Mouse (Mus musculus): ENCODE results near the gene Nfkb1. TPM values are rescaled to one million over a fixed set of nuclear protein-coding genes. Genes with fewer than 3 reads are reported as not detected.
A peak's percentile ranks its signal among the peaks of the same experiment; 100 is the strongest.

Gene Nfkb1
- polyA plus RNA-seq, 1 experiment from 2014 or later: 15.2 TPM

GRCm38 (mm10) chr3:135676364-135676763 is 15.0 kb downstream of the Nfkb1 start:
- 76% methylated on average over 2 of the region's 2 CpGs for WGBS
- H3K27ac ChIP-seq (ENCODE audit: low read depth, low read length): no peak overlapping the region

GRCm38 (mm10) chr3:135675480-135675879 is 15.9 kb downstream of the Nfkb1 start:
- WGBS: 37% methylated on average over 5 of the region's 5 CpGs
- H3K27ac ChIP-seq (ENCODE audit: low read depth, low read length): peak overlapping the region; percentile 81; the same call in 1 of the 2 replicates

More at GRCm38 (mm10) chr3:135676364-135676763, 15.0 kb downstream of the Nfkb1 start:
- Histone ChIP-seq H3K4me3 (ENCODE audit: low read depth, low read length) (no peak overlapping the region), H3K27me3 (replicated peaks; ENCODE audit: control insufficient read depth, insufficient read depth, low read length) (no peaks in the 10 kb centered on the region), H3K9ac (ENCODE audit: low read depth, low read length) (no peak overlapping the region), H3K9me3 (ENCODE audit: control insufficient read depth) (no peaks in the 10 kb centered on the region), H3K4me1 (replicated peaks; ENCODE audit: control insufficient read depth, insufficient read depth, low read length) (peaks cover 19% of the 10 kb centered on the region), H3K36me3 (ENCODE audit: control insufficient read depth, insufficient read depth) (no peaks in the 10 kb centered on the region), H3K4me2 (replicated peaks; ENCODE audit: low read depth) (no peak overlapping the region)
- no peak for ATAC-seq
- no peak for TF ChIP-seq CTCF (IDR thresholded peaks at IDR 0.05; ENCODE audit: low read depth)

DNA sequence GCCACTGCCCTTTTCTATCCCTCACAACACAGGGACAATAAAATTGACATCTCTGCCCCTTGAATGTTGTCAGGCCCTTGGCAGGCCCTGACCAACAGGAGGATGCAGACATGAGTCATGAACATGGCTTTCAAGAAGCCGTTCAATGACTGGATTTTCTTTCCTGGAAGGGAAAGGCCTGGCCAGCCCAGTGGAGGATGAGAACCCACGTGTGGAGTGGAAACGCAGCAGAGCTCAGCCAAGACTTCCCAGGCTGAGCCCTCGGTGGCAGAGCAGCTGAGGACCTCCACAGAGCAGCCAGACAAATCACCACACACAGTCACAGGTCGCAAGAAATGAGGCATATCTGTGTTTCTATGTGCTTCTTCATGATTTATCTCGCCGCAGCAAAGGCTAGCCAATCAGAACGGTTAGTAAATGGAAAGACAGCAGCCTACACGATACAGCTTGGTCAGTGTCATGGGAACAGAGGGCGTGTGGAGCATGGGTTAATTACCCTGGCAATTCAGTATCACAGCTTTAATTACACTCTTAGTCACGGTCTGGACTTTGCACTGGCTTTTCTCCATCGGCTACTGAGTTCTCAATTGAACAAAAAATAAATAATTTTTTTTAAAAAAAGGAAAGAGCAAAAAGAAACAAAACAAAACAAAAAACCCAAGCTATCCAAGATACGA is 16.5 kb downstream of the Nfkb1 start:
- peak overlapping the region; percentile 10; the same call in 1 of the 2 replicates for H3K4me3 ChIP-seq (ENCODE audit: low read depth, low read length)
- H3K9me3 ChIP-seq (ENCODE audit: control insufficient read depth): no peaks in the 10 kb centered on the region
- H3K36me3 ChIP-seq (ENCODE audit: control insufficient read depth, insufficient read depth): no peaks in the 10 kb centered on the region
- 28% methylated on average over 13 of the region's 13 CpGs for WGBS
- no peak overlapping the region for H3K9ac ChIP-seq (ENCODE audit: low read depth, low read length)
- ATAC-seq: peak; percentile 96
- H3K27me3 ChIP-seq (replicated peaks; ENCODE audit: control insufficient read depth, insufficient read depth, low read length): no peaks in the 10 kb centered on the region
- no peak for TF ChIP-seq CTCF (IDR thresholded peaks at IDR 0.05; ENCODE audit: low read depth)
- H3K27ac ChIP-seq (ENCODE audit: low read depth, low read length): peak overlapping the region; percentile 81
- H3K4me1 ChIP-seq (replicated peaks; ENCODE audit: control insufficient read depth, insufficient read depth, low read length): peaks cover 19% of the 10 kb centered on the region
- peak overlapping the region; percentile 54 for H3K4me2 ChIP-seq (replicated peaks; ENCODE audit: low read depth)

More at GRCm38 (mm10) chr3:135675480-135675879, 15.9 kb downstream of the Nfkb1 start:
- ATAC-seq: peak; percentile 88
- Histone ChIP-seq H3K9ac (ENCODE audit: low read depth, low read length) (no peak overlapping the region), H3K4me3 (ENCODE audit: low read depth, low read length) (no peak overlapping the region), H3K9me3 (ENCODE audit: control insufficient read depth) (no peaks in the 10 kb centered on the region), H3K4me2 (replicated peaks; ENCODE audit: low read depth) (peak overlapping the region; percentile 54), H3K4me1 (replicated peaks; ENCODE audit: control insufficient read depth, insufficient read depth, low read length) (peaks cover 19% of the 10 kb centered on the region), H3K27me3 (replicated peaks; ENCODE audit: control insufficient read depth, insufficient read depth, low read length) (no peaks in the 10 kb centered on the region), H3K36me3 (ENCODE audit: control insufficient read depth, insufficient read depth) (no peaks in the 10 kb centered on the region)
- no peak for TF ChIP-seq CTCF (IDR thresholded peaks at IDR 0.05; ENCODE audit: low read depth)

- H3K4me1 ChIP-seq (replicated peaks; ENCODE audit: control insufficient read depth, insufficient read depth, low read length): peaks cover 19% of the 10 kb centered on the region
- no peak for ATAC-seq
- 28% methylated on average over 7 of the region's 7 CpGs for WGBS
Measured at GRCm38 (mm10) chr3:135673695-135674094, 17.7 kb downstream of the Nfkb1 start.

DNA sequence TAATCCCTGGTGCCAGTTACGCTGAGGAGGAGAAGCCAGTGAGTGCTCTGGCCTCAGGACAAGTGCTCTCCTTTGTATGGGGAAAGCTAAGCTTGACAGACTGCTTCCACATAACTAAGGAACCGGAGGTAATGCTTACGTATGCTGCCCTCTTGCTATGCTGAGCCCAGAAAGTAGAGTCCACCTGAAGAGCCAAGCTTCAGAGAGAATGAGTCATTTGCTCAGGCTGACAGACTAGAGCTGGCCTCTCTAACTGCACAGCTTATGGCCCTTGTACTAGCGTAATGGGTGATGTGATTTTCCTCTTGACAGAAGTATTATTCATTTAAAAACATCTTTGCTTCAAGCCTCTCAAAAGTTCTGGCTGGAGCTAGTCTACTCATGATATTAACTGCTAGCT is 18.3 kb downstream of the Nfkb1 start:
- Histone ChIP-seq H3K9me3 (ENCODE audit: control insufficient read depth) (no peaks in the 10 kb centered on the region), H3K4me2 (replicated peaks; ENCODE audit: low read depth) (no peak overlapping the region), H3K27ac (ENCODE audit: low read depth, low read length) (peak overlapping the region; percentile 81), H3K36me3 (ENCODE audit: control insufficient read depth, insufficient read depth) (no peaks in the 10 kb centered on the region), H3K4me1 (replicated peaks; ENCODE audit: control insufficient read depth, insufficient read depth, low read length) (peaks cover 19% of the 10 kb centered on the region), H3K4me3 (ENCODE audit: low read depth, low read length) (no peak overlapping the region), H3K9ac (ENCODE audit: low read depth, low read length) (no peak overlapping the region), H3K27me3 (replicated peaks; ENCODE audit: control insufficient read depth, insufficient read depth, low read length) (no peaks in the 10 kb centered on the region)
- WGBS: 65% methylated on average over 4 of the region's 4 CpGs
- TF ChIP-seq CTCF (IDR thresholded peaks at IDR 0.05; ENCODE audit: low read depth): no peak
- peak; percentile 28 for ATAC-seq

More at GRCm38 (mm10) chr3:135673695-135674094, 17.7 kb downstream of the Nfkb1 start:
- Histone ChIP-seq H3K27me3 (replicated peaks; ENCODE audit: control insufficient read depth, insufficient read depth, low read length) (no peaks in the 10 kb centered on the region), H3K27ac (ENCODE audit: low read depth, low read length) (peak overlapping the region; percentile 47), H3K9me3 (ENCODE audit: control insufficient read depth) (no peaks in the 10 kb centered on the region), H3K36me3 (ENCODE audit: control insufficient read depth, insufficient read depth) (no peaks in the 10 kb centered on the region), H3K9ac (ENCODE audit: low read depth, low read length) (no peak overlapping the region), H3K4me3 (ENCODE audit: low read depth, low read length) (no peak overlapping the region), H3K4me2 (replicated peaks; ENCODE audit: low read depth) (no peak overlapping the region)
- TF ChIP-seq CTCF (IDR thresholded peaks at IDR 0.05; ENCODE audit: low read depth): no peak

DNA sequence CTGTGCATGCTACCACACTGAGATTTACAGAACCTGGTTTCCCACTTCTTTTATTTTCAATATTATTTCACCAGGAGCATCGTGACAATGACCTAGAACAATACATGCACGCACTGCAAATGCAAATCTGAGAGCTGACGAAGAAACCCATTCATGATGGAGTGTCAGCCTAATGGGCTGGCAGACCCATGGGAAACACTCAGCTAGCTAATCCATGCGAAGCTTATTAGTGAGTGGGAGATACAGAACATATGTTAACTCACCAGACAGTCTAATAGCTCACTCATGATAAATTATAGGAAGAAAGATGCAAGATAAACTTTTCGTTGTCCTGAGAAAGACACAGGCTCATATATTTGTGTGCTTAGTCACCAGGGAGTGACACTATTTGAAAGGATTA is 19.2 kb downstream of the Nfkb1 start:
- no peak overlapping the region; the same call in 1 of the 2 replicates for H3K27ac ChIP-seq (ENCODE audit: low read depth, low read length)
- no peaks in the 10 kb centered on the region for H3K27me3 ChIP-seq (replicated peaks; ENCODE audit: control insufficient read depth, insufficient read depth, low read length)
- no peak overlapping the region for H3K4me3 ChIP-seq (ENCODE audit: low read depth, low read length)
- WGBS: 71% methylated on average over 5 of the region's 5 CpGs
- no peak overlapping the region for H3K4me2 ChIP-seq (replicated peaks; ENCODE audit: low read depth)
- peaks cover 19% of the 10 kb centered on the region for H3K4me1 ChIP-seq (replicated peaks; ENCODE audit: control insufficient read depth, insufficient read depth, low read length)
- no peaks in the 10 kb centered on the region for H3K9me3 ChIP-seq (ENCODE audit: control insufficient read depth)
- TF ChIP-seq CTCF (IDR thresholded peaks at IDR 0.05; ENCODE audit: low read depth): no peak
- no peak for ATAC-seq
- H3K36me3 ChIP-seq (ENCODE audit: control insufficient read depth, insufficient read depth): peaks cover 6% of the 10 kb centered on the region; the same call in 1 of the 2 replicates
- H3K9ac ChIP-seq (ENCODE audit: low read depth, low read length): no peak overlapping the region
